Mouse (Mus musculus) hindbrain, embryonic 10.5 days (tissue): Measurements from ENCODE around the gene Nt5c1b. TPM values are rescaled to one million over a fixed set of nuclear protein-coding genes. Genes with fewer than 3 reads are reported as not detected.

Source experiments
- DNase-seq: peaks from one replicate; pipeline ENCODE4 v3.0.0-alpha.2; 2017; ENCODE audit warnings: low spot score
- H3K27ac ChIP-seq: fragments of 300-500 bp; sonication (generic); 2 replicates; pipeline ENCODE4 v1.5.1; 2016; ENCODE audit warnings: mild to moderate bottlenecking, moderate library complexity
- H3K27me3 ChIP-seq: fragments of 300-500 bp; sonication (generic); 2 replicates; pipeline ENCODE4 v1.6.1; 2016; ENCODE audit warnings: mild to moderate bottlenecking; ENCODE audit not compliant: poor library complexity, insufficient read depth, severe bottlenecking
- H3K36me3 ChIP-seq: fragments of 300-500 bp; sonication (generic); 2 replicates; pipeline ENCODE4 v1.6.1; 2016; ENCODE audit warnings: mild to moderate bottlenecking, moderate library complexity
- H3K4me1 ChIP-seq: fragments of 300-500 bp; sonication (generic); replicated peaks from 2 replicates; pipeline ENCODE4 v1.6.1; 2016; ENCODE audit warnings: mild to moderate bottlenecking
- H3K4me3 ChIP-seq: fragments of 300-500 bp; sonication (generic); 2 replicates; pipeline ENCODE4 v1.5.1; 2016; ENCODE audit warnings: mild to moderate bottlenecking, moderate library complexity
- H3K9me3 ChIP-seq: fragments of 300-500 bp; sonication (generic); 2 replicates; pipeline ENCODE4 v1.6.1; 2016; ENCODE audit warnings: mild to moderate bottlenecking, moderate library complexity
- WGBS: fragments of 180-500 bp; shearing (Covaris S2); methylation state at CpG from one replicate; pipeline ENCODE4 v1.1.7; 2016; 5-methylcytosine and 5-hydroxymethylcytosine counted together
- polyA plus RNA-seq: library from polyadenylated mRNA; unstranded; fragments of >200 nt; fragmentation: Nextera tagmentation; extraction: Ambion mirVana; gene quantifications from 2 replicates; pipeline ENCODE4 v1.2.1, GENCODE M21; 2016

Gene Nt5c1b
- not detected in 2 replicates for polyA plus RNA-seq

DNA sequence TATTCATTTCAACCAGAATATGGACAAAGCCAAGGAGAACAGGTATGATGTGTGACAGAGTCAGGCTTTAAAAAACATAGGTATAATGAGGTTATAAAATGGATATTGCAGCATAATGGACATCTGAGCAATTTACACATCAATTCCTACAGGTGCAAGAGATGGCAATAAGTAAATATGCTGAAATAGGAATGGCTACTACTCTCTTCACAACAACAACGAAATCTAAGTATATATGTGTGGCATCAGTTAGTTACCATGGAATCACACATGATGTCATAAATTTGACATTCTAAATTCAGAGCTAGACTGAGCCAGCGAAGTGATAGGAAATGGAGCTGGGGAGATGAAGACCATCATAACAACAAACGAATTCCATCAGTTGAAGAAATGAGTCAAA, at the start of gene Nt5c1b:
Gene Nt5c1b (plus strand): TSS at position 301 of the 400 bp plus-strand sequence.
- no peaks in the 10 kb centered on the region for H3K4me1 ChIP-seq
- DNase-seq, result no peak
- no peak within 1 kb of the TSS for H3K4me3 ChIP-seq
- H3K9me3 ChIP-seq, result no peaks in the 10 kb centered on the region
- H3K27ac ChIP-seq, result no peak within 1 kb of the TSS
- no peaks in the 10 kb centered on the region for H3K36me3 ChIP-seq
- H3K27me3 ChIP-seq, result no peaks in the 10 kb centered on the region
- 84% methylated on average over 3 of the region's 3 CpGs for WGBS

- no peak for DNase-seq
- 94% methylated on average over 10 of the region's 10 CpGs for WGBS
These were observed 42.1 kb upstream of the Nt5c1b start for GRCm38 (mm10) chr12:10327651-10328050.

GRCm38 (mm10) chr12:10329460-10329859, 40.3 kb upstream of the Nt5c1b start:
- no peak for DNase-seq
- 94% methylated on average over 2 of the region's 2 CpGs for WGBS
- no peak overlapping the region for H3K4me3 ChIP-seq
- no peaks in the 10 kb centered on the region for H3K4me1 ChIP-seq
- H3K27me3 ChIP-seq, result no peaks in the 10 kb centered on the region
- no peaks in the 10 kb centered on the region for H3K9me3 ChIP-seq
- H3K27ac ChIP-seq, result no peak overlapping the region
- H3K36me3 ChIP-seq, result no peaks in the 10 kb centered on the region

More at GRCm38 (mm10) chr12:10327651-10328050, 42.1 kb upstream of the Nt5c1b start:
- Histone ChIP-seq H3K27me3 (no peaks in the 10 kb centered on the region), H3K27ac (no peak overlapping the region), H3K9me3 (no peaks in the 10 kb centered on the region), H3K4me1 (no peaks in the 10 kb centered on the region), H3K4me3 (no peak overlapping the region), H3K36me3 (no peaks in the 10 kb centered on the region)

GRCm38 (mm10) chr12:10340604-10341003, 29.2 kb upstream of the Nt5c1b start:
- no peak for DNase-seq
- Histone ChIP-seq H3K27me3 (no peaks in the 10 kb centered on the region), H3K36me3 (no peaks in the 10 kb centered on the region), H3K27ac (no peak overlapping the region), H3K9me3 (no peaks in the 10 kb centered on the region), H3K4me1 (no peaks in the 10 kb centered on the region), H3K4me3 (no peak overlapping the region)
- WGBS, result 83% methylated on average over 5 of the region's 5 CpGs

DNA sequence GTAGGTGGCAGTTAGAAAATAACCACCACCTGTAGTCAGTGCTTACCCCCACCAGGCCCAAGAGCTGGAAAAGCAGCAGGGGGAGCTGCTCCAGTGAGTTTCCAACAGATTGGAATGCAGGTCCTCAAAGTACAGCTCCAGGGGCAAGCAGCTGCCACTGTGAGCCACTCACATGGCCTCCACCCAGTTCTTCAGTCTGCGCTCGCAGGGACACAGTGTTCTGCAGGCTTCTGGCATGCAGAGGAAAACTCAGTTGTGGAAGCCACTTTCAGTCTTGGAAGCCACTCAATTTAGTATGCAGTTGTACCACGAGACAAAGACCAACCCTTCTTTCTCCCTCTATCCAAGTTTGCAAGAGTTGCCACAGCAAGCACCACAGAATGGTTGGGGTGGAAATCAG, 19.1 kb upstream of the Nt5c1b start:
- no peaks in the 10 kb centered on the region for H3K36me3 ChIP-seq
- no peaks in the 10 kb centered on the region for H3K4me1 ChIP-seq
- H3K27me3 ChIP-seq, result no peaks in the 10 kb centered on the region
- no peak overlapping the region for H3K27ac ChIP-seq
- peak; percentile 4 for DNase-seq
- WGBS, result 42% methylated on average over 3 of the region's 3 CpGs
- H3K4me3 ChIP-seq, result no peak overlapping the region
- no peaks in the 10 kb centered on the region for H3K9me3 ChIP-seq

DNA sequence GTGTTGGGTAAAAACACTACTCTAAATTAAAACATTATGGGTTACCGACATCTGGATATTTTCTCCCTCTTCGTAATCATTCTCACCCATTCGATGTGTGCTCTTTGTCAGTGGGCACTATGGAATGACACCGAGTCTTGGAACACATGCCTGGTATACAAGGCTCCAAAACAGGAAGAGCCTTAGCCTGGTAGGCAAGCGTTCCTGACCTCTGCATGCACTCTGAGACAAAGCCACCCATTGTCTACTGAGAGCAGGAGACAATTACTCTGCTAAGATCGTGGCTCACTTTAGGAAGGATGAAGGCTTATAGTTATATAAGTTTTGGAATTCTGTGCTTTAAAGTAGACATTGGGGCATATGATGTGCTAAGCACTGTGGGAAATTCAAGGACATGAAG, 12.0 kb upstream of the Nt5c1b start:
- 53% methylated on average over 6 of the region's 6 CpGs for WGBS
- no peaks in the 10 kb centered on the region for H3K36me3 ChIP-seq
- H3K4me3 ChIP-seq, result no peak overlapping the region
- H3K27me3 ChIP-seq, result no peaks in the 10 kb centered on the region
- H3K9me3 ChIP-seq, result no peaks in the 10 kb centered on the region
- no peak overlapping the region for H3K27ac ChIP-seq
- DNase-seq, result no peak
- 0 out of 2 replicates have a peak, but pooled peaks cover 3% of the 10 kb centered on the region for H3K4me1 ChIP-seq

- Histone ChIP-seq H3K9me3 (no peaks in the 10 kb centered on the region), H3K4me1 (peaks cover 9% of the 10 kb centered on the region), H3K27ac (peak within 1 kb of the TSS; percentile 96), H3K4me3 (peak within 1 kb of the TSS; percentile 67), H3K27me3 (no peaks in the 10 kb centered on the region), H3K36me3 (peaks cover 8% of the 10 kb centered on the region; the same call in 1 of the 2 replicates)
- peak; percentile 93 for DNase-seq
- under 1% methylated on average over 53 of the region's 53 CpGs for WGBS
These were observed 21.1 kb downstream of the Nt5c1b start, which contains the start of gene Rdh14 for GRCm38 (mm10) chr12:10390671-10391441. Gene Rdh14, plus strand, starts transcription at chr12:10390772.

GRCm38 (mm10) chr12:10400788-10401187, 31.0 kb downstream of the Nt5c1b start:
- no peak overlapping the region for H3K4me3 ChIP-seq
- H3K27ac ChIP-seq, result no peak overlapping the region
- H3K27me3 ChIP-seq, result no peaks in the 10 kb centered on the region
- H3K9me3 ChIP-seq, result no peaks in the 10 kb centered on the region
- WGBS, result 81% methylated on average over 1 of the region's 1 CpGs
- no peaks in the 10 kb centered on the region for H3K36me3 ChIP-seq
- no peak for DNase-seq
- H3K4me1 ChIP-seq, result no peaks in the 10 kb centered on the region

DNA sequence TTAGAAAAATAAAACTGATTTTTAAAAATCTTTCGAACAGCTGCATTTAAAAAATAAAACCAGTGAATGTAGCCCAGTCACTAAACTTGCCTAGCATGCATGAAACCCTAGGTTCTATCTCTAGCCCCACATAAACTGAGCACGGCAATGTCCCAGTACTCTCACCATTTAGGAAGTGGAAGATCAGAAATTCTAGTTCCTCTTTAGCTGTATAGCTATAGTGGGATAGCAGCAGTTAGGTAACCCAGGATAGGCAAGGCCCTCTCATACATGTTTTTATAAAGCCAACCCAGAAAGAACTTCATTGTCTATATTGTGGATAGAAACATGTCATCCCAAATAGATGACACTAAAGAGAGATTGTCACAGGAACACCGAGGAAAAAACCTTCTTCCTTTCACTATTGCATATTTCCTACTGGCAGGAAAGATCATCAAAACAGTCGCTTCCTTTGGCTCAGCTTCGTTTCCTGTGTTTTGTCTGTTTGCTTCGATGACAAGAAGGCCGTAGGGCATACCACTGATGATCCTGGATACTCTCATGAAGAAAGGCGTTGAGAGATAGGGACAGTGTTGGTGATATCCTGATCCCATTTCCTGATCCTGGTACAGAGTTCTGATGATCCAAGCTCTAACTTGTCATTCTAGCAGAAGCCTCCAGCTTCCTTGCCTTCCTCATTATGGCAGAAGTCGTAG, 32.8 kb downstream of the Nt5c1b start:
- Histone ChIP-seq H3K4me1 (no peaks in the 10 kb centered on the region), H3K9me3 (no peaks in the 10 kb centered on the region), H3K27me3 (no peaks in the 10 kb centered on the region), H3K36me3 (no peaks in the 10 kb centered on the region), H3K4me3 (no peak overlapping the region), H3K27ac (no peak overlapping the region)
- 83% methylated on average over 9 of the region's 9 CpGs for WGBS
- DNase-seq, result no peak

GRCm38 (mm10) chr12:10410511-10411179, 40.9 kb downstream of the Nt5c1b start:
- no peaks in the 10 kb centered on the region for H3K4me1 ChIP-seq
- H3K9me3 ChIP-seq, result no peaks in the 10 kb centered on the region
- H3K4me3 ChIP-seq, result no peak overlapping the region
- 93% methylated on average over 3 of the region's 3 CpGs for WGBS
- DNase-seq, result no peak
- H3K27me3 ChIP-seq, result no peaks in the 10 kb centered on the region
- H3K27ac ChIP-seq, result no peak overlapping the region
- no peaks in the 10 kb centered on the region for H3K36me3 ChIP-seq

DNA sequence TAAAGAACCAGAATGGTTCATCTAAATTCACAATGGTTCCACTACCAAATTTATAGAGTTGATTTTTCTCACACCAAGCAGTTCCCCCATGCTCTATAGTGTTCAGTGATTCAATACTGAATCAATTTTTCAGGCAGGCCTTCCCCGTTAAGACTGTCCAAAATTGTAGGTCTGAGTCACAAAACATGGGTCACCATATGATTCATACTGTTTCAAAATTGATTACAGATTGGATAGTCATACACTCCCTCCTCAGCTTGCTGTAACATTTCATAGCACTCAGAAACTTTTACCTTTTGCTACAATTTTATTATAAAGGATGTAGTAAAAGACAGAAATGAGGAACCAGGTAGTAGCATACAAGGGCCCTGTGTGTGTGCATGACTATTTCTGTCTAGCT, 41.7 kb downstream of the Nt5c1b start:
- Histone ChIP-seq H3K27me3 (no peaks in the 10 kb centered on the region), H3K36me3 (no peaks in the 10 kb centered on the region), H3K4me1 (no peaks in the 10 kb centered on the region), H3K27ac (no peak overlapping the region), H3K9me3 (no peaks in the 10 kb centered on the region), H3K4me3 (no peak overlapping the region)
- 87% methylated on average over 1 of the region's 1 CpGs for WGBS
- DNase-seq, result no peak

- no peaks in the 10 kb centered on the region for H3K27me3 ChIP-seq
- no peaks in the 10 kb centered on the region for H3K36me3 ChIP-seq
- 81% methylated on average over 3 of the region's 3 CpGs for WGBS
- no peak overlapping the region for H3K27ac ChIP-seq
- no peaks in the 10 kb centered on the region for H3K9me3 ChIP-seq
- H3K4me3 ChIP-seq, result no peak overlapping the region
- DNase-seq, result no peak
- H3K4me1 ChIP-seq, result 0 out of 2 replicates have a peak, but pooled peaks cover 7% of the 10 kb centered on the region
These were observed 52.6 kb downstream of the Nt5c1b start for GRCm38 (mm10) chr12:10422347-10422746.
